Mouse (Mus musculus) embryonic facial prominence, embryonic 10.5 days (tissue): ENCODE measurements around the gene Shisa7. TPM values are rescaled to one million over a fixed set of nuclear protein-coding genes. Genes with fewer than 3 reads are reported as not detected.
"Not testable (repeated sequence)": the region's sequence is repeated elsewhere in the genome, so short reads cannot be mapped to it uniquely, and the experiment has no call there.

Source experiments
- DNase-seq: peaks from one replicate; pipeline ENCODE4 v3.0.0-alpha.2; 2017; ENCODE audit warnings: low spot score
- H3K27ac ChIP-seq: fragments of 300-500 bp; sonication (generic); replicated peaks from 2 replicates; pipeline ENCODE4 v1.5.1; 2016; ENCODE audit warnings: mild to moderate bottlenecking
- H3K27me3 ChIP-seq: fragments of 300-500 bp; sonication (generic); replicated peaks from 2 replicates; pipeline ENCODE4 v1.6.1; 2016; ENCODE audit warnings: low read depth, mild to moderate bottlenecking; ENCODE audit not compliant: poor library complexity, severe bottlenecking
- H3K36me3 ChIP-seq: fragments of 300-500 bp; sonication (generic); replicated peaks from 2 replicates; pipeline ENCODE4 v1.6.1; 2016; ENCODE audit warnings: mild to moderate bottlenecking, moderate library complexity
- H3K4me1 ChIP-seq: fragments of 300-500 bp; sonication (generic); 2 replicates; pipeline ENCODE4 v1.6.1; 2016
- H3K4me3 ChIP-seq: fragments of 300-500 bp; sonication (generic); 2 replicates; pipeline ENCODE4 v1.5.1; 2016; ENCODE audit warnings: mild to moderate bottlenecking, moderate library complexity
- H3K9me3 ChIP-seq: fragments of 300-500 bp; sonication (generic); 2 replicates; pipeline ENCODE4 v1.6.1; 2016; ENCODE audit warnings: mild to moderate bottlenecking
- WGBS: fragments of 180-500 bp; shearing (Covaris S2); methylation state at CpG from one replicate; pipeline ENCODE4 v1.1.7; 2016; 5-methylcytosine and 5-hydroxymethylcytosine counted together
- polyA plus RNA-seq: library from polyadenylated mRNA; unstranded; fragments of >200 nt; fragmentation: Nextera tagmentation; extraction: Ambion mirVana; gene quantifications from 2 replicates; pipeline ENCODE4 v1.2.1, GENCODE M21; 2016

Gene Shisa7
- polyA plus RNA-seq, 1 experiment from 2014 or later = 0.35 TPM

DNA sequence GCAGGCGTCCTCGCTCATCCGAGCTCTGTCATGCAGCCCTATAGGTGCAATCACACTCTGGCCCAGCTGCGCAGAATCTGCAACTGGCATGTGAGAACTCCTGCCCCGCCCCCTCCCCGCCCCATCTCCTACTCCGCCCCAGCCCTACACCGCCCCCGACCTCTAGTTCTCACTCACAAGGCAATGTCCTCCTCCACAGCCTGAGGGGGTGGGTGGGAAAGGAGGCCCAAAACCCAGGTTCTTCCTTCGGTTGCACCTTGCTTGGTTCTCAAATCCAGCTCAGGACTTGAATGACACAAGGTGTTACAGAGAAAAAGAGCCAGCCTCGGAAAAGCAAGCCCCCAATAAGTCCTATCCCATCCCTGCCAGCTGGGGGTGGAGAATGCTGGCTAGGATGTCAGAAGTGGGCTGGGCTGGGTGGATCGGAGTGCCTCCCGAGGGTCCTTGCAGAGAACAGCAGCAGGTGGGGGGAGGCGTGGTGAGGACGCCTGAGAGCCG lies 1.8 kb downstream of the Shisa7 start:
- WGBS = 1% methylated on average over 16 of the region's 16 CpGs
- H3K4me3 ChIP-seq = peak overlapping the region; percentile 63
- no peaks in the 10 kb centered on the region for H3K36me3 ChIP-seq
- no peak overlapping the region for H3K27ac ChIP-seq
- H3K27me3 ChIP-seq = peaks cover 97% of the 10 kb centered on the region
- peak; percentile 70 for DNase-seq
- H3K4me1 ChIP-seq = peaks cover 29% of the 10 kb centered on the region
- no peaks in the 10 kb centered on the region for H3K9me3 ChIP-seq

DNA sequence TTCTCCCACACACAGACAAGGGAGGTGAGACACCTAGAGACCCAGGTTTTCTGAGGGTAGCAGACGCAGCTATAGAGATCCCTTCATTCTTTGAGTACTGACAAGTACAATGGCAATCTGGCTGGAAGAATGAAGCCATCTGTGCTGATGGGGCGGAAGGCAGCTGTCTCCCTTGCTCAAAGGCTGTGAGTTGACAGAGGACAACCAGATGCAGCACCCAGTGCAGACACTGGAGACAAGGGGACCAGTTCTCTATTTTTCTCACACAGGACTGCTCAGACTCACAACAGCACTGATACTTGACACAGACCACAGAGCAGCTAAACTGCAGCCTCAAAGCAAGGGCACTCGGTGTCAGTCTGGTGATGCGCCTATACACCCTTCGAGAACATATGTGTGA lies 2.4 kb downstream of the Shisa7 start:
- Histone ChIP-seq H3K27me3 (peaks cover 100% of the 10 kb centered on the region), H3K4me1 (peaks cover 29% of the 10 kb centered on the region), H3K4me3 (0 out of 2 replicates have a peak overlapping the region, but pooled peaks have one; percentile 63), H3K27ac (no peak overlapping the region), H3K36me3 (no peaks in the 10 kb centered on the region), H3K9me3 (no peaks in the 10 kb centered on the region)
- no peak for DNase-seq
- 61% methylated on average over 5 of the region's 5 CpGs for WGBS

DNA sequence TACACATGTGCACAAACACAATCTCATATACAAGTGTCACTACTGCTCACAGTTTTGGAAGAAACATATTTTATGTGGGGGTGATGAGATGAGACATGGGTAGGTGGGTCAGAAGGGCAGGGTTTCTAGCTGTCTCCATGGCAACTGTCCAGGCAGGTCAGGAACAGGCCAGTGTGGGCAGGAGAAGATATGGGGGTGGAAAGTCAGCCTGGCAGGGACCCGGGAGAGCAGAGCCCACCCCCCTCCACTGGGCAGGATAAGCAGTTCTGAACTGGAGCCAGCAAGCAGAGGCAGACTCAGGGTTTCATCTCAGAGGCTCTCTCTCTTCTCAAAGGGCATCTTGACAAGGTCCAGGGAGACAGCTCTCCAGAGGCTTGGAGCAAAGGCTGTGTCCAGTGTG lies 6.9 kb downstream of the Shisa7 start:
- H3K27ac ChIP-seq = no peak overlapping the region
- H3K4me1 ChIP-seq = peaks cover 17% of the 10 kb centered on the region
- WGBS = 41% methylated on average over 1 of the region's 1 CpGs
- no peak overlapping the region for H3K4me3 ChIP-seq
- H3K36me3 ChIP-seq = no peaks in the 10 kb centered on the region
- H3K9me3 ChIP-seq = no peaks in the 10 kb centered on the region
- no peak for DNase-seq
- H3K27me3 ChIP-seq = peaks cover 94% of the 10 kb centered on the region

DNA sequence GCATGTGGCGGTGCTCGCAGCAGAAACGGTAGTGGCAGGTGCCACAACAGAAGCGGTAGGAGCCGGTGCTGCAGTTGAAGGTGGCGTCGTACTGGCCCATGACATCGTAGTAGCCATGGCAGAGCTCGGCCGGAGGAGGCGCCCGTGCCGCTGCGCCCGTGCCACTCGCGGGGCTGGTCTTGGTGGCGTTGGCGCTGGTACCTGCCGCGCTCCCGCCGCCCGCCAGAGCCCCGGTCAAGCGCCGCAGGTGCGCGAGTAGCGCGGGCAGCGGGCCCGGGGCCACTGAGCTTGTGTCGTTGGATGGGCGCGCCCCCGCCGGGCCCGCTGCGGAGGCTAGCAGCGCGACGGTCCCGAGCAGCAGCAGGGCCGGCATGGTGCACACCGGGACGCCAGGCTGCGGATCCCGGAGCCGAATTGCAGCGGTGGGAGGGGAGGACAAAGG lies 8.1 kb downstream of the Shisa7 start:
- DNase-seq = peak; percentile 76
- no peaks in the 10 kb centered on the region; the same call in 1 of the 2 replicates for H3K9me3 ChIP-seq
- under 1% methylated on average over 51 of the region's 51 CpGs for WGBS
- H3K36me3 ChIP-seq = no peaks in the 10 kb centered on the region
- H3K27me3 ChIP-seq = peaks cover 90% of the 10 kb centered on the region
- H3K4me1 ChIP-seq = peaks cover 10% of the 10 kb centered on the region
- H3K27ac ChIP-seq = peak overlapping the region; percentile 66; the same call in 1 of the 2 replicates
- H3K4me3 ChIP-seq = peak overlapping the region; percentile 64

DNA sequence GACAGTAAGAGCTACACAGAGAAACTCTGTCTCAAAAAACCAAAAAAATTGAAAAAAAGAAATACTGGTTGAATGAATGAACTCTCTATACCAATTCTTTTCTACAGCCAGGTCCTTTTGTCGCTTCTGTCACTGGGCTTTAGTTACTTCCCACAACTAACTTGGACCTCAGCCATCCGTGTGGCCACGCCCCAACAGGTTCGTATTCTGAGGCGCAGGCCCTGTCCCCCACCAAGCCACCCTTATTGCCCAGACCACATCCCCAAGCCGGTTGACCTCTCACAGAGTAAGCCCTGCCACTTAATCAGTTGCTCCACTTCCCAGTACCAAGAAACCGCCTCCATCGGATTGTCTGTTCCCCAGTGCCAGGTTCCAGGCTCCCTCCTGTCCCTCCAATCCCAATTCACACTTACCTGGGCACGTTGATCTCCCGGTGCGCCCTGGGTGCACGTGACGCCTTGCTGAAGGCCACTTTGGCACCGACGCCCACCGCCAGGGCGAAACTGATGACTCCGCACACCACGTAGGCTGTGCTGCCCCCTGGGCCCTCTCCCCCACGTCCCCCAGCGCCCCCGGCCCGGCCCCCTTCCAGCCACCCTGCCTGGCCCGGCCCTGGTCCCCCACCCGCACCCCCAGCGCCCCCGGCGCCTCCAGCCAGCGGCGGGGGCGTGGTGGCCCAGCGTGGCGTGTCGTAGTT lies 8.7 kb downstream of the Shisa7 start:
- H3K27me3 ChIP-seq = peaks cover 90% of the 10 kb centered on the region
- peaks cover 10% of the 10 kb centered on the region for H3K4me1 ChIP-seq
- H3K36me3 ChIP-seq = no peaks in the 10 kb centered on the region
- peak overlapping the region; percentile 64 for H3K4me3 ChIP-seq
- 6% methylated on average over 34 of the region's 34 CpGs for WGBS
- H3K27ac ChIP-seq = peak overlapping the region; percentile 66; the same call in 1 of the 2 replicates
- DNase-seq = no peak
- H3K9me3 ChIP-seq = no peaks in the 10 kb centered on the region; the same call in 1 of the 2 replicates

DNA sequence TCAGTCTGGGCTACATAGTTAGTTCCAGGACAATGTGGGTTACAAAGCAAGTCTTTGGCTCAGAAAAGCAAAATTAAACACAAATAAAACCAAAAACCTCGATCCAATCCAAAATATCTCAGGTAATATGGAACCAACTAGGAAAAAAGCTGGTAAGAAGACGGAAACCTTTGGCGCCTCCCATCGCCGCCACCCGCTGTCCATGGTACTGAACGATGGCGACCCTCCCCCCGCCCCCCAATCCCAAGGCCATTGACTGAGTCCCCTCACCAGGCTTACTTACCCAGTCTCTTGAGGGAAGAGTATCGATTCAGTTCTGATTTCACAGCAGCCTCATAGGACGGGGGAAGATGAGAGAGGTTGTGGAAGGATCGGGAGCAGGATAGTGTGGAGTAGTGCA lies 14.0 kb downstream of the Shisa7 start:
- H3K4me1 ChIP-seq = no peaks in the 10 kb centered on the region
- H3K4me3 ChIP-seq = no peak overlapping the region
- no peaks in the 10 kb centered on the region for H3K36me3 ChIP-seq
- peak; percentile 68 for DNase-seq
- 8% methylated on average over 12 of the region's 12 CpGs for WGBS
- no peaks in the 10 kb centered on the region; the same call in none of the 2 replicates for H3K9me3 ChIP-seq
- no peak overlapping the region for H3K27ac ChIP-seq
- peaks cover 50% of the 10 kb centered on the region for H3K27me3 ChIP-seq

DNA sequence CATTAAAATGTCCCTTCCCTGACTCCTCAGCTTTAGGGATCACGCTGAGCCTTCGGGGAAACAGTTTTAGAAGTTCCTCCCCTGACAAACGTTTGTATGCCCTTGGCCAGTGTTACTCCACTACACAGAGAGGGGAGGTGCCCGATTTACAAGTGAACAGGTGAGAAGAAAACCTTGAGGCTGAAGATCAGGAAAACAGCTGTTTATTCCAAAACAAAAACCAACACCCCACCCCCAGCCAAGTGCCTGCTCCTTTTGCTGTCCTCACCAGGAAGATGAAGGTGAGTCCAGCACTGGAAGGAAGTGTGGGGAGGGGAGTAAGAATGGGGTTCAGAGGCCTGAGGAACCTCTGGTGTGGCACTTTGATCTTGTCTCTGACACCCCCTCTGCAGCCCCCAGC lies 19.1 kb downstream of the Shisa7 start:
- Histone ChIP-seq H3K27ac (no peak overlapping the region), H3K9me3 (no peaks in the 10 kb centered on the region; the same call in 1 of the 2 replicates), H3K27me3 (peaks cover 9% of the 10 kb centered on the region), H3K4me1 (peaks cover 15% of the 10 kb centered on the region), H3K4me3 (no peak overlapping the region), H3K36me3 (no peaks in the 10 kb centered on the region)
- 51% methylated on average over 4 of the region's 4 CpGs for WGBS
- DNase-seq = no peak

DNA sequence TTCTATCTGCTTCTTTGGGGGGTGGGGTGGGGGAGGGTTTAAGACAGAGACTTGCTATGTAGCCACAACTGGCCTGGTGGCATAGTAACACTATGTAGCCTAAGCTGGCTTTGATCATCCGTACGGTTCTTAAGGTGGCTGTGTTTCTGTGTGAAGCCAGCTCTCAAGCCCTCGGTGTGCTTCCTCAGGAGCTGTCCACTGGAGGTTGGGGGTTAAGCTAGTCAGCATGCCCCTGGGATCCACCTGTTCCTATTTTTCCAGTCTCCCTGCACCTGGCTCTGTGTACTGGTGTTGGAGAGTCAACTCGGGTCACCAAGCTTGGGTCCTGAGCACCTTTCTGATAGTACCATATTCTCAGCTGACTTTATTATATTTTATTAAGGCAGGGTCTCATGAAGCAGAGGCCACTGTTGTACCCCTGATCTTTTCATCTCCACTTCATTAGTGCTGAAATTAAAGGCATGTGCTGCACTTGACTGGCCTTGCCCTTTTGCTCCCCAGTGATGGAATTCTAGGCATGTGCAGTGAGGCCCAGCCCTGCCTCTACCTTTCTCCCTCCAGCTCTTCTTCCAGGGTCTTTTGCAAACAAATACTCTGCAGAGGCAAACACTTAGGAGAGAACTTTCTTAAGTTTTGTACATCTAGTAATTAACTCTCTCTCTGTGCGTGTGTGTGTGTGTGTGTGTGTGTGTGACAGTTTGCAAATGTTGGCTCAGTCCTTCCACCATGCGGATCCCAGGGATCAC lies 22.2 kb downstream of the Shisa7 start:
- H3K27ac ChIP-seq = 0 out of 2 replicates have a peak overlapping the region, but pooled peaks have one; percentile 35
- DNase-seq = peak; percentile 18
- H3K27me3 ChIP-seq = no peaks in the 10 kb centered on the region
- 62% methylated on average over 6 of the region's 6 CpGs for WGBS
- H3K36me3 ChIP-seq = no peaks in the 10 kb centered on the region
- H3K9me3 ChIP-seq = no peaks in the 10 kb centered on the region
- H3K4me3 ChIP-seq = no peak overlapping the region
- H3K4me1 ChIP-seq = peaks cover 15% of the 10 kb centered on the region

DNA sequence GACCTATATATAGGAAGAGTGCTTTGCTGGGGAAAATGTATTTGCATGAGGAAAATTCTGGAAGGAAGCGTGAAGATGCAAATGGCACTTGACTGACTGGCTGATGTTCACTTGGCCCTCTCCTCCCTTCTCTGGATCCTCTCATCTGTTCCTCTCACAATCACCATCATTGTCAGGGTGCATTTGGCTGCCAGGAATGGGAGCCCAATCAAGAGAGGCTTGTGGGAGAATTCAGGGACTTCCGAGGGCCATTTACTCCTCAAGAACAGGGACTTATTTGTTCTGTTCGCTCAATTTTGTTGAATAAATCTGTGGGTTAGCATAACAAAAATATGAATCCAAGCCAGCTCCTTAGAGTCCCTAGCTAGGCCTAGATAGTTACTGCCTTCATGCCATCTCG lies 22.8 kb downstream of the Shisa7 start:
- H3K27ac ChIP-seq = no peak overlapping the region
- no peaks in the 10 kb centered on the region for H3K36me3 ChIP-seq
- no peaks in the 10 kb centered on the region for H3K27me3 ChIP-seq
- H3K9me3 ChIP-seq = no peaks in the 10 kb centered on the region
- H3K4me1 ChIP-seq = peaks cover 15% of the 10 kb centered on the region
- WGBS = 82% methylated on average over 4 of the region's 4 CpGs
- H3K4me3 ChIP-seq = no peak overlapping the region
- DNase-seq = no peak

DNA sequence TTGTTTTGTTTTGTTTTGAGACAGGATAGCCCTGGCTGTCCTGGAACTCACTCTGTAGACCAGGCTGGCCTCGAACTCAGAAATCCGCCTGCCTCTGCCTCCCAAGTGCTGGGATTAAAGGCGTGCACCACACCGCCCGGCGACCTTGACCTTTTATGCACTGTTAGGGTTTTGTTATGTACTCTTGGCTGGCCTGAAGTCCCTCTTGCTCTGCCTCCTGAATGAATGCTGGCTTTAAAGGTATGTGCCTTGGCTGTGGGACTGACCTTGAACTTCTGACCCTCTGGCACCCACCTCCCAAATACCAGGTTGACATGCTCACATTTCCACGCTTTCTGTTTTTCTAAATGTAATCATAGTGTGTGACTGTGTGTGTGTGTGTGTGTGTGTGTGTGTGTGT lies 23.6 kb downstream of the Shisa7 start:
- H3K4me3 ChIP-seq, H3K27ac ChIP-seq, DNase-seq, H3K27me3 ChIP-seq, H3K36me3 ChIP-seq, H3K9me3 ChIP-seq: not testable (repeated sequence)
- H3K4me1 ChIP-seq = peaks cover 15% of the 10 kb centered on the region
- 90% methylated on average over 7 of the region's 7 CpGs for WGBS

DNA sequence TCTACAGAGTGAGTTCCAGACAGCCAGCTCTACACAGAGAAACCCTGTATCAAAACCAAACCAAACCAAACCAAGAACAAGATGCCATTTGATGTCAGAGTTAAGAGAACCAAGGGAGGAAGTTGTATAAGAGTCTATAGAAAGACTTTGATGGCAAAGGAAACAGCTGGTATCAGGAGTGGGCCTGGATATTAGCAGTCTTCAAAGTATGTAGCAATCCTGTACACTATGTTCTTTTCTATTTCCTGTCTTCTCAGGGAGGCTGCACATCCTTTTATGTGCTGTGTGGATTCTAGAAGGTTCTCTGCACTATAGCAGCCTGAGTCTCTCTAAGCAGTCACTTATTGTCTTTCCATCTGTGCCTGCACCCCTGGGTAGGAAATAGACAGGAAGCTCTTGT lies 27.9 kb downstream of the Shisa7 start:
- H3K27ac ChIP-seq = no peak overlapping the region
- no peaks in the 10 kb centered on the region for H3K27me3 ChIP-seq
- H3K9me3 ChIP-seq = no peaks in the 10 kb centered on the region

DNA sequence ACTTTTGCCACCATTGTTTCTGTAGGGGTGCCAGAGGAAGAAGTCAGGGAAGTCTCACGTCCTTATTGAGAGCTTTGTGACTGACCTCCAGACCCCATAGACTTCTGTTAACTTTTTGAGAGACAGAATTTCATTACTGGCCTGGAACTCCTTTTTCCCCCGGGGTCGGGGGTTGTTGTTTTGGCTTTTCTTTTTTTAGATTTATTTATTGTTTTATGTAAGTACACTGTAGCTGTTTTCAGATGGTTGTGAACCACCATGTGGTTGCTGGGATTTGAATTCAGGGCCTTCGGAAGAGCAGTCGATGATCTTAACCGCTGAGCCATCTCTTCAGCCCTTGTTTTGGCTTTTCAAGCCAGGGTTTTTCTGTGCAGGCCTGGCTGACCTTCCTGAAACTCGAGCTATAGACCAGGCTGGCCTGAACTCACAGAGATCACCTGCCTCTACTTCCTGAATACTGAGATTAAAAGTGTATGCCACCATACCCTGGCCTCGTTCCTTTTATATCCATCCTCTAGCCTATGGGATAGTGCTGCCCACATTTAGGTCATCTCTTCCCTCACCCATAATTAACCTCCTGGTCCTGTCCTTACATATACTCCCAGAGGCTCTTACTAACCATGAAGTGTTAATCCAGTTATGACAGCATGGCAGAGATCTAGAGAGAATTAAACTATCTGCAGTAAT lies 31.2 kb downstream of the Shisa7 start:
- Histone ChIP-seq H3K36me3 (peaks cover 31% of the 10 kb centered on the region), H3K27ac (peak overlapping the region; percentile 98)

More for the DNA sequence above, 27.9 kb downstream of the Shisa7 start:
- Histone ChIP-seq H3K4me3 (no peak overlapping the region), H3K4me1 (peaks cover 5% of the 10 kb centered on the region), H3K36me3 (no peaks in the 10 kb centered on the region)
- no peak for DNase-seq

More for the DNA sequence above, 31.2 kb downstream of the Shisa7 start:
- no peaks in the 10 kb centered on the region for H3K27me3 ChIP-seq
- peaks cover 29% of the 10 kb centered on the region for H3K4me1 ChIP-seq
- no peak for DNase-seq
- 23% methylated on average over 8 of the region's 8 CpGs for WGBS
- H3K9me3 ChIP-seq = no peaks in the 10 kb centered on the region
- peak overlapping the region; percentile 97 for H3K4me3 ChIP-seq
